8 mouse cellular contexts compared by ENCODE assay signal in the genomic region with DNA sequence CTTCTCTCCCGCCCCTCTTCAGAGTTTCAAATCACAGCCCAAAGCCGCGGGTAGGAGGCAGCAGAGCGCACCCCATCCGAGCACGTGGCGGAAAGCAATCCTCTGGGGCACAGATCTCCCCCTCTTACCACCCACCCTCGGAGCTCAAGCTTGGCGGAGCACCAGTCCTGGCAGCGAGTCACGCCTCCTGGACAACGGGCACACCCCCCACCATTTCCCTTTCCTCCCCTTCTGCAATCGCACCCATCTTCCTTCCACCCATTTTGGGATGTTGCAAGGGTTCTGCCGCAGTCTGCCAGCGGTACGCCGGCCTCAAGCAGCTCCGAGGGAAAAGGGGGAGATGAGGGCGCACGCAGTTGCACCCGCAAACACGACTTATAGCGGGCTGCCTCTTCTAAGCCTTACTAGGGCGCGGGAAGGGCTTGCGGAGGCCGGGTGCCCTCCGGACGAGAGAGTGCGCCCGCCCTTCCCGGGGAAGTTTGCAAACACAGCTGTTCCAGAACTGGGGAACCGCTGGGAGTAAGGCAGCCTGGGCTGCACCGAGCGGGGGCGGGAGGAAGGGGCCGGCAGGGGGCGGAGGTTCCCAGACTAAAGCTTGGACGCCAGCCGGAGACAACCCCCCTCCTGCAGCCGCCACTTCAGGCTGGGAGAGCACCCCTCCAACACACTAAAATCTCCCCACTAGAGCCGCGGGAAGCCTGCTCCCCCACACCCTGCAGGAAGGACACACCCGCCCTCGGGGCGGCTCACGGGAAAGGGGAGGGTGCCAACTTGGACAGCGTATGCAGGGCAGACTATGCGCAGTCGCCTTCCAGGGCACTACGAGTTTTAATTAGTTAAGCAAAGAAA. TPM values are rescaled to one million over a fixed set of nuclear protein-coding genes. Genes with fewer than 3 reads are reported as not detected.
A peak's percentile ranks its signal among the peaks of the same experiment; 100 is the strongest.
DNase-seq lines count a peak whose midpoint lies in the region; ATAC-seq lines count a peak whose summit lies in the region.

No protein-coding gene starts in this region.

- DNase-seq in adrenal gland, postnatal 10 days, result peak; percentile 87
- peak; percentile 84 for DNase-seq in embryo, embryonic 9.5 days (ENCODE audit: extremely low spot score)
- DNase-seq in heart, adult 11 months, result peak; percentile 99
- peak; percentile 77 for DNase-seq in kidney, adult 11 months
- DNase-seq in left cerebral cortex, postnatal 4 days, result peak; percentile 81
- peak; percentile 82 for DNase-seq in mesoderm, embryonic 11.5 days (ENCODE audit: low read depth, low spot score)
- DNase-seq in right cerebral cortex, postnatal 25 days, result peak; percentile 71

- intact Hi-C loops in left cerebral cortex, postnatal 4 days (cut with DNase I), result loop anchor here (5.0 kb wide), 3 partner anchors 202 to 828 kb away; no protein-coding TSS in a partner anchor

- no peak for ATAC-seq in inflammation-experienced regulatory T-cells, adult 6 months

RNA-seq across cellular contexts. Expression of a gene that starts 2.0 kb away (rescaled TPM):
- total RNA-seq in adrenal gland, postnatal 10 days (2021), result 10 to 100 TPM; 15.6 to 18.1 TPM
- 1 to 10 TPM; 9.5 to 9.6 TPM for total RNA-seq in left cerebral cortex, postnatal 4 days (2021)
- under 1 TPM; 0.13 to 0.86 (median 0.77) TPM for polyA plus RNA-seq in inflammation-experienced regulatory T-cells, adult 6 months (2017; shearing (Covaris generic))
